Mouse (Mus musculus) hindbrain, embryonic 10.5 days (tissue): ENCODE results near the gene E130308A19Rik. TPM values are rescaled to one million over a fixed set of nuclear protein-coding genes. Genes with fewer than 3 reads are reported as not detected.
A peak's percentile ranks its signal among the peaks of the same experiment; 100 is the strongest.

Experiments used
- DNase-seq: peaks from one replicate; pipeline ENCODE4 v3.0.0-alpha.2; 2017; ENCODE audit warnings: low spot score
- H3K27ac ChIP-seq: fragments of 300-500 bp; sonication (generic); 2 replicates; pipeline ENCODE4 v1.5.1; 2016; ENCODE audit warnings: mild to moderate bottlenecking, moderate library complexity
- H3K27me3 ChIP-seq: fragments of 300-500 bp; sonication (generic); 2 replicates; pipeline ENCODE4 v1.6.1; 2016; ENCODE audit warnings: mild to moderate bottlenecking; ENCODE audit not compliant: poor library complexity, insufficient read depth, severe bottlenecking
- H3K36me3 ChIP-seq: fragments of 300-500 bp; sonication (generic); 2 replicates; pipeline ENCODE4 v1.6.1; 2016; ENCODE audit warnings: mild to moderate bottlenecking, moderate library complexity
- H3K4me1 ChIP-seq: fragments of 300-500 bp; sonication (generic); replicated peaks from 2 replicates; pipeline ENCODE4 v1.6.1; 2016; ENCODE audit warnings: mild to moderate bottlenecking
- H3K4me3 ChIP-seq: fragments of 300-500 bp; sonication (generic); 2 replicates; pipeline ENCODE4 v1.5.1; 2016; ENCODE audit warnings: mild to moderate bottlenecking, moderate library complexity
- H3K9me3 ChIP-seq: fragments of 300-500 bp; sonication (generic); 2 replicates; pipeline ENCODE4 v1.6.1; 2016; ENCODE audit warnings: mild to moderate bottlenecking, moderate library complexity
- WGBS: fragments of 180-500 bp; shearing (Covaris S2); methylation state at CpG from one replicate; pipeline ENCODE4 v1.1.7; 2016; 5-methylcytosine and 5-hydroxymethylcytosine counted together
- polyA plus RNA-seq: library from polyadenylated mRNA; unstranded; fragments of >200 nt; fragmentation: Nextera tagmentation; extraction: Ambion mirVana; gene quantifications from 2 replicates; pipeline ENCODE4 v1.2.1, GENCODE M21; 2016

Gene E130308A19Rik
- polyA plus RNA-seq, 1 experiment from 2014 or later = 52.3 TPM

DNA sequence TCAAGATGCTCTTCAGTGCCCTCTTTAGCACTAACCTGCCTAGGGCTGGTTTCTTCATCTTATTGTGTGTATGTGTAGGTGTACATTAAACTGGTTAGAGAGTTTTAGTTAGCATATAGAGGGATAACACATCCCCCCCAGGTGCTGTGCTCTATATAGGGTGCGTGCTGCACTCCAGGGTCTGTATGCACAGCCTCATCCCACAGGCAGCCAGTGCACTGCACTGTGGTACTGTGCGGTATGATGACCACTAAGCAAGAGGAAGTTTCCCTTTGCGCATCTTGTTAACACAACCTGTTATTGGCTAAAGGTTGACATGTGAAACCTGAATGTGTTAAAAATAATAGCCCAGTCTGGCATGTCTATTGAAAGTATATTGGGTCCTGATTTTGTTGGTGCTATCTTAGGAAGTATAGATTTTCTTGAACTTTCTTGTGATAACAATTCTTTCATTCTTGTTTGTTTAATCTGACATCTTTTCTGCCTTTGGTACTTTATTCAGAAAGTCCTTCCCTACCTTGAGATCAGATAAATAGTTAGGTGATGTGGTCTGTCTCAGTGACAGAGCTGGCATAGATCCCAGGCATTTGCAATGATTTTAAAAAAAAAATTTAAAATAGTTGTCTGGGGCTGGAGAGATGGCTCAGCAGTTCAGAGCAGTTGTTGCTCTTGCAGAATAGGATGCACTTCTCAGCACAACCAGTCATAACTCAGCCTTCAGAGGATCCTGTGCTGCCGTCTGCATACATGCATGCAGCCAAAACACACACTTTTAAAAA is 73.2 kb downstream of the E130308A19Rik start:
- no peak for DNase-seq
- Histone ChIP-seq H3K27me3 (no peaks in the 10 kb centered on the region), H3K27ac (no peak overlapping the region), H3K36me3 (0 out of 2 replicates have a peak, but pooled peaks cover 7% of the 10 kb centered on the region), H3K9me3 (no peaks in the 10 kb centered on the region), H3K4me1 (peaks cover 6% of the 10 kb centered on the region; the same call in 1 of the 2 replicates), H3K4me3 (no peak overlapping the region)
- WGBS = 93% methylated on average over 4 of the region's 4 CpGs

DNA sequence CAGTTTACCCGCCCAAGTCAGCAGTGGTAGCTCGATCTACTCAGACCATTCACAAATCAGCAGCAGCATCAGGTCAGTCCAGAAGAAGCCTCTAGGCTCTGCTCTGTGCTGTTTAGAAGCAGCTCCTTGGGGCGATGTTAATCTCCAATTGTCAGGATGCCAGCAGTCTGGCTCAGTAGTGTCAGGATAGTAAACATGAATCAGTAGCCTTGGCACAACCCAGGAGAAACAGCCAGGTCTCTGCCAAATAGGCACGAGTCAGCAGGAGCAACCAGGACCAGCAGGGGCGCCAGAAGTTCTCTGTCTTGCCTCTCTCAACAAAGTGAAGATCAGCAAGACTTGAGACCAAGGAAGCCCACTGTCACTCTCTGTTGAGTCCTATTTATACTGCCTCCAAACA is 83.3 kb downstream of the E130308A19Rik start:
- 87% methylated on average over 5 of the region's 5 CpGs for WGBS
- peaks cover 14% of the 10 kb centered on the region for H3K4me1 ChIP-seq
- H3K27me3 ChIP-seq = no peaks in the 10 kb centered on the region
- no peak overlapping the region for H3K27ac ChIP-seq
- H3K4me3 ChIP-seq = no peak overlapping the region
- H3K9me3 ChIP-seq = no peaks in the 10 kb centered on the region
- peaks cover 9% of the 10 kb centered on the region; the same call in 1 of the 2 replicates for H3K36me3 ChIP-seq
- DNase-seq = no peak

DNA sequence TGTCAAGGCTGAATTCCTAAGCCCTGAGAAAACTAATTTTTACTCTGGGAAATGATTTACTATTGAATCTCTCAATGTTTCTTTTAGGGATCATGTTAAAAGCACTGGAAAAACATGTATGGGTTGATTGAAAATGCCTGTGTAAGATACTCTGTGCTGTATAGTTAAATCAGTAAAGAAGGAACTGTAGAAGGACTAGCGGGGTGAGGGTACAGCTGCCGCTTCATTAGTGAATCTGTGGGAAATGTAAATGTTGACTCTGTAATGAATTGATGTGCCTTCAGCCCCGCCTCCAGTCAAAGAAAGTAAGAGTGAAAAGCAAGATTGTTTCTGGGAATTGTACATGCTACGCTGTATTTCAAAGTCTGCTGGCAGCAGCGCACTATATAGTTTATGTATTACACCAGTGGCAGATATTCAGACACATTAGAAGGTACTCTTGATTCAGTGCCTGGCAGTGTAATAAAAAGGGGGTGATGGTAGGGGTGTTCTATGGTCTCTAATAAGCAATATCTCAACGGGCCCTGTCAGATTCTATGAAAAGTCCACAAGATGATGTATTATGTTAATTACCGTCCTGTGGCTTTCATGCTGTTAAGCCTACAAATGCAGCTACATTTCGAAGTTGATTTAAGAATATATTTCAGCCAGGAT is 84.9 kb downstream of the E130308A19Rik start:
- WGBS = 78% methylated on average over 8 of the region's 8 CpGs
- Histone ChIP-seq H3K4me1 (peaks cover 28% of the 10 kb centered on the region), H3K4me3 (no peak overlapping the region), H3K36me3 (peaks cover 9% of the 10 kb centered on the region; the same call in 1 of the 2 replicates), H3K27ac (no peak overlapping the region), H3K27me3 (no peaks in the 10 kb centered on the region), H3K9me3 (no peaks in the 10 kb centered on the region)
- DNase-seq = no peak

DNA sequence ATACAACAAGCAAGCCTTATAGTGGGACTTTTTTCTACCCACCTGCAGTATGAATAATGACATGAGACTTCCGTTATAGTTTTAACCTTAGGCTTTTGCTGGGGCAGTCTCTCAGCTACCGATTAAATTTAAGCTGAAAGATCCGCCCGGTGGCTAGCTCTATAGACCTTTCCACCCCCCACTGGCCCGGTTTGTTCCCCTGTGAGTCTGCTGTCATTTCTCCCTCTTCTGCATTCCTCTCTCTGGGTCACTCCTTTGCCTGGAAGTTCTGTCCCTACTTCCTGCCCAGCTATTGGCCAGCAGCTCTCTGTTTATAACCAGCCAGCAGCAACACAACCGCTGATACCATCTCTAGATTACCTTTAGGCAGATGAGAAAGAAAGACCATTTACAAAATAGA is 86.4 kb downstream of the E130308A19Rik start:
- no peak overlapping the region for H3K27ac ChIP-seq
- 59% methylated on average over 6 of the region's 6 CpGs for WGBS

DNA sequence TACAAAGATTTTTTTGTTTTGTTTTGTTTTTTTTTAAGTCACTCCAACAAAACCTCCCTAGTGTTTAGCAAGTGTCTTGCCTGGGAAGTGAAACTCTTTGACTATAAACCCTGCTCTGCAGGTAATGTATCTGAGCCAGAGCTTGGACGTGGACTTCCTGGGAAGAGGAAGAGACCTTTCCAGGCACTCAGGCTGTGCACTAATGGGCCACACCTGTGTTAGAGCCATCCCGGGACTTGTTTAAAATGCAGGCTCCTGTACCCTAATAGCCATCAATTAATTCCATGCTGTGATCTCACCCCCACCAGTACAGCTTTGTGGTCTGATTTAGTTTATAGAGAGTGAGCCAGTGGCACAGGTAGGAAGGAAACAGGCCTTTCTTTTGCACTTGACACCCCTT is 86.9 kb downstream of the E130308A19Rik start:
- Histone ChIP-seq H3K27me3 (no peaks in the 10 kb centered on the region), H3K4me1 (peaks cover 37% of the 10 kb centered on the region), H3K4me3 (no peak overlapping the region), H3K9me3 (no peaks in the 10 kb centered on the region), H3K36me3 (peaks cover 9% of the 10 kb centered on the region; the same call in 1 of the 2 replicates), H3K27ac (no peak overlapping the region)
- DNase-seq = no peak
- WGBS = 68% methylated on average over 2 of the region's 2 CpGs

More for the DNA sequence above, 86.4 kb downstream of the E130308A19Rik start:
- Histone ChIP-seq H3K9me3 (no peaks in the 10 kb centered on the region), H3K36me3 (peaks cover 9% of the 10 kb centered on the region; the same call in 1 of the 2 replicates), H3K27me3 (no peaks in the 10 kb centered on the region), H3K4me1 (peaks cover 37% of the 10 kb centered on the region), H3K4me3 (no peak overlapping the region)
- no peak for DNase-seq

DNA sequence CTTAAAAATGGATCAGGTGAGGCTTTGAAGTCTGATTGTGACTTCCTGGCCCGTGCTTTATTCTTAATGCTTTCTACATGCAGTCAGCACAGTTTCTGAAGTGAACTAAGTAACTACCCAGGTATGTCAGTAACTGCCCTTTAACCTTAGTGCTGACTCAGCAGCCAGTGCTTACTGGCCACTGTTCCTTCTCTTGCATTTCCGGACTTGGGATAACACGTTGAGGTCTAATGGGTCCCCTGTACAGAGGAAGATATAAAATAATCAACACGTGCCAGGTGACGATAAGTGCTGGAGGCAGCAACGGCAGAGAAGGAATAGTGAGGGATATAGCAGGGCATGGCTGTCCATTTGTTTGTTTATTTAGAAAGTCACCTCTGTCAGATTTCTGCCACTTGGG is 88.5 kb downstream of the E130308A19Rik start:
- H3K9me3 ChIP-seq = no peaks in the 10 kb centered on the region
- 86% methylated on average over 6 of the region's 6 CpGs for WGBS
- H3K27ac ChIP-seq = no peak overlapping the region; the same call in 1 of the 2 replicates
- peaks cover 8% of the 10 kb centered on the region for H3K36me3 ChIP-seq
- no peak for DNase-seq
- H3K4me1 ChIP-seq = peaks cover 44% of the 10 kb centered on the region
- no peaks in the 10 kb centered on the region for H3K27me3 ChIP-seq
- H3K4me3 ChIP-seq = no peak overlapping the region

DNA sequence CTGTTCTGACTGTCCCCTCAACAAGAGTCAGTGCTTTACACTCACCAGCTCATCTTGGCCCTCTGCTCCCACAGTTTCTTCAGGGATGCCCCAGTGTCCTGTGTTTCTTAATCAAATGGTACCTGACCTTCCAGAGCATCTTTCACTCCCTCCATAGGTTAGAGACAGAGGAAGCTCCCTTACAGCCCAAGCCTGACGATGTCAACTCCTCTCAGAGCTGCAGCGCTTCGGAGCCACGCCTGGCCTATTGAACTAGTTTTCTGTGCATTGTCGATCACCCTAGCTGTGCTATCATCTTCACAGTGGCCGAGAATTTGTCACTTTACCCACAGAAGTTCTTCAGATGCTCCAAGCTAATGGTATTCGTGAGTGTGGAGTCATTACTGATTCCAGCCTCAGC is 88.9 kb downstream of the E130308A19Rik start:
- 69% methylated on average over 7 of the region's 7 CpGs for WGBS
- H3K4me3 ChIP-seq = no peak overlapping the region
- peaks cover 49% of the 10 kb centered on the region for H3K4me1 ChIP-seq

DNA sequence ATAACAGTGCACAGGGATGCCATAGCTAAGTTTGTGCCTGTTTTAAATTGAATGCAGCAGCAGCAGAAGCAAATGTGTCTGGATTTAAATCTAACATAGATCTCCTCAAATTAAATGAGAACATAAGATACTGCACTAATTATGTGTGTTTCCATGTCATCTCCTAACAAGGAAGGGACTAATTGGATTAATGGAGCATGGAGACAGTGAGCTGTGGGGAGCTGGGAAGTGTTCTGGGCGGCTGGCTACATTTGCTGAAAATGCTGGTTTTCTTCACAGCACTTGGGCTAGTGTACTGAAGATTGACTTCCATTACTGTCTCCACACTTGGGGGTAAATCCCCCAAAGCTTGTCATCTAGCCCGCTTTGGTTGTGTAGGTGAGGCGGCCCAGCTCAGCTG is 89.5 kb downstream of the E130308A19Rik start:
- peaks cover 16% of the 10 kb centered on the region for H3K36me3 ChIP-seq
- whole genome bisulfite sequencing = 86% methylated on average over 3 of the region's 3 CpGs
- no peak for DNase-seq
- H3K4me1 ChIP-seq = peaks cover 53% of the 10 kb centered on the region
- H3K9me3 ChIP-seq = no peaks in the 10 kb centered on the region
- no peak overlapping the region for H3K27ac ChIP-seq
- H3K27me3 ChIP-seq = no peaks in the 10 kb centered on the region
- H3K4me3 ChIP-seq = no peak overlapping the region

More for the DNA sequence above, 88.9 kb downstream of the E130308A19Rik start:
- Histone ChIP-seq H3K9me3 (no peaks in the 10 kb centered on the region), H3K27me3 (no peaks in the 10 kb centered on the region), H3K36me3 (peaks cover 9% of the 10 kb centered on the region), H3K27ac (no peak overlapping the region; the same call in 1 of the 2 replicates)
- no peak for DNase-seq

DNA sequence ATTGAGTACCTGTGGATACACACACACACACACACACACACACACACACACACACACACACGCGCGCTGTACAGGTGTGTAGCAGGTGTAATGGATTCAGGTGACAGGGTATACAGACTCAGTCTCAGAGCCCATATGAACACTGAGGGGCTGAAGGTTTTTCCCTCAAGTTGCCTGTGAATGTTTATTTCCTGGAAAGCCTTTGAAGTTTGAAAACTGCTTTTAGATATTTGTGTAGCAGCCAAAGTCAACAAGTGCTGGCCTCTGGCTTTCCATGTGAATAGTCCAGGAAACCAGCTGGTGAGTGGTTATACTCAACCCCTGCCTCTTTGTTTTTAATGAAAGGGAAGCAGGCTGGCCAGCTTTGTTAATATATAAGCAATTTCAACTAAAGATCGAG is 91.3 kb downstream of the E130308A19Rik start:
- H3K4me1 ChIP-seq = peaks cover 45% of the 10 kb centered on the region
- H3K4me3 ChIP-seq = no peak overlapping the region
- WGBS = 89% methylated on average over 4 of the region's 4 CpGs

DNA sequence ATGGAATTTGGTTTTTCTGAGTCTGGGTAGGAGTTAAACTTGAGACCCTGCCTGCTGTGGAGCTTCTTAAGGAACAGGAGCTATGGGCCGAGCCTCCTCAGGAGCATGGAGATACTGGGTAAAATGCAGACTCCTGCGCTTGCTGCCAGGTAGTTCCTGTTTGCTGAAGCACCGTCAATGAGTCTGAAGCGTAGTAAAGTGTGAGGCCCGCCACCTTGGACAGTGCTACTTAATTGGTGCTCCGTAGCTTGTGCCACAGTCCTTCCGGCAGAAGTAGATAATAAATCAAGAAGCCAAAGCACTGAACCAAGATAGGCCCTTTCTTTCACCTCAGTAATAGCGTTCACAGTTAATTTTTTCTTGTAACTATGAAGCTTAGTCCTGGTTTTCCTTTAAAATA is 92.5 kb downstream of the E130308A19Rik start:
- Histone ChIP-seq H3K4me1 (peaks cover 41% of the 10 kb centered on the region), H3K4me3 (no peak overlapping the region), H3K36me3 (peaks cover 22% of the 10 kb centered on the region), H3K9me3 (no peaks in the 10 kb centered on the region), H3K27ac (no peak overlapping the region; the same call in 1 of the 2 replicates), H3K27me3 (no peaks in the 10 kb centered on the region)
- 90% methylated on average over 8 of the region's 8 CpGs for WGBS
- no peak for DNase-seq

More for the DNA sequence above, 91.3 kb downstream of the E130308A19Rik start:
- Histone ChIP-seq H3K9me3 (no peaks in the 10 kb centered on the region), H3K36me3 (peaks cover 22% of the 10 kb centered on the region), H3K27me3 (no peaks in the 10 kb centered on the region), H3K27ac (no peak overlapping the region)
- no peak for DNase-seq

DNA sequence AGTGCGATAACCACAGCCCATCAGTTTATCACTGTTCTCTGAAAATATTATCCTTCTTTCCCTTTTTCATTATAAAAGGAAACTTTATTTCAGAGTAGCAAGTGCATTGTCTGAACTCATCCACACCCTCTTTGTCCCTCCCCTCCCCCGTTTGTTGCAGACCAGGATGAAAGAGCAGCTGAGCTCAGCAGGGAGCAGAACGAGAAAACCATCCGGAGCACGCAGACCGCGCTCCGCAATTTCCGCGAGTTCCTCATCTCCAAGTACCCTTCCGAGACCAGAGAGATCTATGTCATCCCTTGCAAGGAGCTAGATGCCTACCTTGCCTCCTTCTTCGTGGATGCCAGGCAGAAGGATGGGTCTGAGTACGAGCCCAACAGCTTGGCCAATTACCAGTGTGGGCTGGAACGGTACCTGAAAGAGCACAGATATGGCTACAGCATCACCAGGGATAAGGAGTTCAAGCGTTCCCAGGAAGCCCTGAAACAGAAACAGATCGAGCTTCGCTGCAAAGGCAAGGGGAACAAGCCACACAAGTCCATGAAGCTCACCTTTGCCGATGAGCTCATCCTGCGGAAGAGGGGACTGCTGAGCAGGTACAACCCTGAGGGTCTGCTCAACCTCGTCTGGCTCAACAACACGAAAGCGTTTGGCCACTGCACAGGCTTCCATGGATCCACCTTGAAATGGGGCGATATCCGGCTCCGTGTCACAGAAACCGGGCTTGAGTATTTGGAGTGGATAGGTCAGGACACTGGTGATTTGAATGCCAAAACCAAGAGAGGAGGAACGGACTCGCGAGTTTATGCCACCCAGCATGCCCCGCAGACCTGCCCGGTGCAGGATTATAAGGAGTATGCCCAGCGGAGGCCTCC is 93.7 kb downstream of the E130308A19Rik start:
- 78% methylated on average over 32 of the region's 32 CpGs for WGBS
- Histone ChIP-seq H3K4me1 (peaks cover 34% of the 10 kb centered on the region), H3K27me3 (no peaks in the 10 kb centered on the region), H3K9me3 (no peaks in the 10 kb centered on the region), H3K27ac (0 out of 2 replicates have a peak overlapping the region, but pooled peaks have one; percentile 8), H3K36me3 (peaks cover 22% of the 10 kb centered on the region), H3K4me3 (no peak overlapping the region)
- no peak for DNase-seq

DNA sequence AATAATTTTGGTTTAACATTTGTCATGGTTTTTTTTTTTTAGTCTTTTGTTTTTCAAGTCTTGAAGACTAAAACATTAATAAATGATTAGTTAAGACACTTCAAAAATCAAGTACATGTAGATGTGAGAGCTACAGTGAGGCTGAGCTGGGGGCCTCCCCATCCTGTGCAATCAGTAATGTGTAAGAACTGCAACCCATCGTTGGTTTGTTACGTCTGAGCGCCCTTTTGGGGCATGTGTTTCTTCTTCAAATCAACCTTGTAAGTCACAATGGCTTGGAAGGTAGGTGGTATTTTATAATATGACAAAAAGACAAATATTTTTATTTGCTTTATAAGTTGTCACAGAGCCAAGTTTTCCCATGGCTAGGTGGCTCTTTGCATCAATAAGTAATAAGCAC is 95.8 kb downstream of the E130308A19Rik start:
- WGBS = 80% methylated on average over 3 of the region's 3 CpGs
- Histone ChIP-seq H3K4me1 (peaks cover 18% of the 10 kb centered on the region), H3K27me3 (no peaks in the 10 kb centered on the region)

More for the DNA sequence above, 95.8 kb downstream of the E130308A19Rik start:
- DNase-seq = no peak
- no peak overlapping the region for H3K27ac ChIP-seq
- H3K9me3 ChIP-seq = no peaks in the 10 kb centered on the region
- no peak overlapping the region for H3K4me3 ChIP-seq
- H3K36me3 ChIP-seq = peaks cover 22% of the 10 kb centered on the region
